Comparison of ENCODE assay signal across 24 mouse cellular contexts in genomic region chr12:15684311-15684710, GRCm38 (mm10).
DNase-seq lines count a peak whose midpoint lies in the region; ATAC-seq and TF ChIP-seq lines count a peak whose summit lies in the region.
"Had no signal": no experiment of that assay in that cellular context is flagged by ENCODE, and none has a peak within 500 bp of the region (broad histone marks: within the 10 kb centered on the region; RNA-seq: fewer than 3 reads in every experiment).

No protein-coding gene starts in this region.

- no peak overlapping the region for H3K27ac ChIP-seq in lung, embryonic 14.5 days (ENCODE audit: low read depth)
- no peak overlapping the region for H3K27ac ChIP-seq in midbrain, embryonic 15.5 days
- H3K27ac ChIP-seq in layer of hippocampus, adult 2 months = no peak overlapping the region
- H3K27ac ChIP-seq: embryonic facial prominence, embryonic 15.5 days; forebrain, embryonic 10.5 days; gastrocnemius, adult 2 months; heart, embryonic 13.5 days; hindbrain, embryonic 12.5 days had no signal

- no peaks in the 10 kb centered on the region for H3K4me1 ChIP-seq in lung, embryonic 14.5 days (ENCODE audit: insufficient read depth)
- H3K4me1 ChIP-seq in midbrain, embryonic 15.5 days = no peaks in the 10 kb centered on the region
- H3K4me1 ChIP-seq: embryonic facial prominence, embryonic 15.5 days; forebrain, embryonic 10.5 days; heart, embryonic 13.5 days; hindbrain, embryonic 12.5 days had no signal

- no peaks in the 10 kb centered on the region for H3K36me3 ChIP-seq in lung, embryonic 14.5 days (ENCODE audit: insufficient read depth)
- H3K36me3 ChIP-seq in midbrain, embryonic 15.5 days (replicated peaks) = no peaks in the 10 kb centered on the region
- H3K36me3 ChIP-seq: embryonic facial prominence, embryonic 15.5 days; forebrain, embryonic 10.5 days; G1E; heart, embryonic 13.5 days; hindbrain, embryonic 12.5 days had no signal

- H3K27me3 ChIP-seq in lung, embryonic 14.5 days (ENCODE audit: insufficient read depth, low read length) = no peaks in the 10 kb centered on the region
- no peaks in the 10 kb centered on the region for H3K27me3 ChIP-seq in midbrain, embryonic 15.5 days (replicated peaks)
- H3K27me3 ChIP-seq: embryonic facial prominence, embryonic 15.5 days; heart, embryonic 13.5 days; hindbrain, embryonic 12.5 days had no signal

- H3K4me3 ChIP-seq in lung, embryonic 14.5 days (ENCODE audit: low read depth, low read length) = no peak overlapping the region
- no peak overlapping the region for H3K4me3 ChIP-seq in midbrain, embryonic 15.5 days
- H3K4me3 ChIP-seq in layer of hippocampus, adult 2 months = no peak overlapping the region
- H3K4me3 ChIP-seq: embryonic facial prominence, embryonic 15.5 days; erythroblast, embryonic 14.5 days; forebrain, embryonic 10.5 days; gastrocnemius, adult 2 months; heart, embryonic 13.5 days; hindbrain, embryonic 12.5 days had no signal

- no peak overlapping the region for H3K9ac ChIP-seq in lung, embryonic 14.5 days
- no peak overlapping the region for H3K9ac ChIP-seq in midbrain, embryonic 15.5 days
- H3K9ac ChIP-seq: embryonic facial prominence, embryonic 15.5 days; heart, embryonic 13.5 days; hindbrain, embryonic 12.5 days had no signal

- ATAC-seq in hematopoietic stem cell, adult 5-6 weeks (replicated peaks in 1 of 2; ENCODE audit: insufficient read depth in 1 of 2, low FRiP score in 2 of 2, low TSS enrichment in 1 of 2, low read depth in 1 of 2, poor library complexity in 2 of 2, severe bottlenecking in 2 of 2) = peak; percentile 27 to 39; a peak in 2 of 4 replicates
- ATAC-seq in lung, embryonic 14.5 days (ENCODE audit: insufficient read depth) = 0 out of 2 replicates have a peak, but pooled peaks have one; percentile 11
- ATAC-seq in midbrain, embryonic 15.5 days (replicated peaks) = no peak
- ATAC-seq: forebrain, embryonic 14.5 days; hindbrain, embryonic 16.5 days had no signal

- H3K9me3 ChIP-seq in lung, embryonic 14.5 days (ENCODE audit: low read depth, low read length) = no peaks in the 10 kb centered on the region
- no peaks in the 10 kb centered on the region for H3K9me3 ChIP-seq in midbrain, embryonic 15.5 days
- H3K9me3 ChIP-seq: embryonic facial prominence, embryonic 15.5 days; forebrain, embryonic 10.5 days; G1E; heart, embryonic 13.5 days; hindbrain, embryonic 12.5 days had no signal

- peak; percentile 12 for DNase-seq in CD4-positive helper T cell, adult 2 months (ENCODE audit: low read depth, low spot score)
- DNase-seq in lung, embryonic 14.5 days = peak; percentile 53
- peak; percentile 28 for DNase-seq in lung, postnatal 14 days
- no peak for DNase-seq in thymus, adult 18-20 months
- DNase-seq in testis, postnatal 10 days (ENCODE audit: low spot score) = no peak
- DNase-seq in layer of hippocampus, adult 2 months (ENCODE audit: low spot score in 2 of 2) = no peak
- DNase-seq: adrenal gland, postnatal 14 days; cerebellum, adult 18-20 months; cerebellum, adult 9-11 months; cerebellum, postnatal 36 days; gastrocnemius, adult 2 months; gastrocnemius, postnatal 25 days; heart, adult 11 months; heart, postnatal 36 days had no signal

- 35% methylated on average over 5 of the region's 5 CpGs for WGBS in lung, embryonic 14.5 days
- 85% methylated on average over 5 of the region's 5 CpGs for WGBS in midbrain, embryonic 15.5 days

- H3K4me2 ChIP-seq in lung, embryonic 14.5 days = no peak overlapping the region
- H3K4me2 ChIP-seq in midbrain, embryonic 15.5 days = no peak overlapping the region
- H3K4me2 ChIP-seq: embryonic facial prominence, embryonic 15.5 days; heart, embryonic 13.5 days; hindbrain, embryonic 12.5 days had no signal

- no peak for TF ChIP-seq CTCF in lung, embryonic 14.5 days (IDR thresholded peaks at IDR 0.05; ENCODE audit: low read depth)
- TF ChIP-seq CTCF in layer of hippocampus, adult 2 months (conservative IDR thresholded peaks at IDR 0.05) = no peak

Comparison
In these comparisons a context has a peak if more than half of its experiments do, and no peak if none do; other contexts are left out.
1. DNase-seq: peak in CD4-positive helper T cell, adult 2 months (single experiment), lung, embryonic 14.5 days (single experiment) and lung, postnatal 14 days (single experiment); none in thymus, adult 18-20 months (0 of 2), testis, postnatal 10 days (single experiment) and layer of hippocampus, adult 2 months (0 of 2).